Mouse (Mus musculus) lung, postnatal 0 days (tissue): ENCODE data around the gene Ppfia3.

ENCODE experiments used
- CTCF ChIP-seq: IDR thresholded peaks from 2 replicates; pipeline ENCODE4 v1.5.1; 2016; ENCODE audit warnings: antibody characterized with exemption, mild to moderate bottlenecking
- EP300 ChIP-seq: IDR thresholded peaks from 2 replicates; pipeline ENCODE4 v1.6.1; 2016; ENCODE audit warnings: antibody characterized with exemption, mild to moderate bottlenecking, control low read depth

GRCm38 (mm10) chr7:45316536-45316935 lies 50.3 kb downstream of the Ppfia3 start:
- TF ChIP-seq EP300 (no peak), CTCF (no peak)
